10 mouse cellular contexts compared by ENCODE assay signal in the genomic region with DNA sequence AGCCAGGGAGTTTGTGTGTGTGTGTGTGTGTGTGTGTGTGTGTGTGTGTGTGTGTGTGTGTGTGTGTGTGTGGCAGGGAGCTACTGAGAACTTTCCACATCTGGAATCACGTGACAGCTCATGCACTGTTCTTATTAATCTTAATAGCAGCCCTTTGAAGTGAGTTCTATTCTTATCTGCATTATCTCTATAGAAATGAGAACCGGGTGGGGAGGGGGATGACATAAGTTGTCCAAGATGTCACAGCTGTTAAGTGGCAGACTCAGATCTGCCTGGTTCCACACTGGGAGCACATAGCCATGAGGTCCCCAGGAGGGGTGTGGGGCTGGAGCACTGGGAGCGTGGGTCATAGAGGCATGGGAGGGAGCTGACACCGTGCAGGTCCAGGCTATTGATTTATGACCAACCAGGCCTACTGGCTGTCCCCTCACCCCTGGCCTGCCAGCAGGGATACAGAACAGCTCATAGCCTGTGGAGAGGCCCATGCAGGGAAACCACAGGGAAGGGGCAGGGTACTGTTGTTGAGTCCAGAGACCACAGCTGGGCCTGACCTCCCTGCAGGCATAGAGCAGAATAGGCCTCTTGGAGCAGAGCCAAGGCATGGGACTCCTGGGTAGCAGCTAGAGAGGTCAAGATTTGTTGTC. TPM values are rescaled to one million over a fixed set of nuclear protein-coding genes. Genes with fewer than 3 reads are reported as not detected.
A peak's percentile ranks its signal among the peaks of the same experiment; 100 is the strongest.
DNase-seq lines count a peak whose midpoint lies in the region; ATAC-seq and TF ChIP-seq lines count a peak whose summit lies in the region.
"Had no signal": no experiment of that assay in that cellular context is flagged by ENCODE, and none has a peak within 500 bp of the region (broad histone marks: within the 10 kb centered on the region; RNA-seq: fewer than 3 reads in every experiment).

No protein-coding gene starts in this region.

- H3K9ac ChIP-seq in liver, embryonic 11.5 days (ENCODE audit: low read depth, low read length) = no peak overlapping the region
- no peak overlapping the region for H3K9ac ChIP-seq in liver, embryonic 13.5 days

- H3K36me3 ChIP-seq in liver, embryonic 11.5 days (ENCODE audit: control insufficient read depth, insufficient read depth, low read length) = no peaks in the 10 kb centered on the region
- no peaks in the 10 kb centered on the region for H3K36me3 ChIP-seq in kidney, adult 2 months (ENCODE audit: control insufficient read depth, insufficient read depth, low read length)
- no peaks in the 10 kb centered on the region for H3K36me3 ChIP-seq in liver, embryonic 13.5 days
- H3K36me3 ChIP-seq: heart, embryonic 10.5 days had no signal

- H3K27ac ChIP-seq in liver, embryonic 11.5 days (ENCODE audit: low read depth, low read length) = no peak overlapping the region
- H3K27ac ChIP-seq in kidney, adult 2 months (ENCODE audit: insufficient read depth, low read depth, low read length) = no peak overlapping the region
- no peak overlapping the region for H3K27ac ChIP-seq in liver, embryonic 13.5 days
- H3K27ac ChIP-seq: heart, embryonic 10.5 days had no signal

- WGBS in liver, embryonic 11.5 days = 32% methylated on average over 4 of the region's 4 CpGs
- WGBS in kidney, adult 2 months = 30% methylated on average over 4 of the region's 4 CpGs
- 34% methylated on average over 4 of the region's 4 CpGs for WGBS in liver, embryonic 13.5 days (ENCODE audit: insufficient replicate concordance)

- H3K4me1 ChIP-seq in liver, embryonic 11.5 days (replicated peaks; ENCODE audit: control insufficient read depth, insufficient read depth, low read length) = peaks cover 10% of the 10 kb centered on the region; the same call in 1 of the 2 replicates
- no peaks in the 10 kb centered on the region for H3K4me1 ChIP-seq in kidney, adult 2 months (ENCODE audit: control insufficient read depth, insufficient read depth, low read length)
- H3K4me1 ChIP-seq in liver, embryonic 13.5 days (replicated peaks) = peaks cover 3% of the 10 kb centered on the region; the same call in 1 of the 2 replicates

- H3K9me3 ChIP-seq in liver, embryonic 11.5 days (ENCODE audit: control insufficient read depth, low read length) = no peaks in the 10 kb centered on the region
- H3K9me3 ChIP-seq in liver, embryonic 13.5 days (replicated peaks) = no peaks in the 10 kb centered on the region
- H3K9me3 ChIP-seq: heart, embryonic 10.5 days had no signal

- intact Hi-C loops in heart, postnatal 36 days (cut with DNase I) = no loop called here

- no peak overlapping the region for H3K4me3 ChIP-seq in liver, embryonic 11.5 days (ENCODE audit: low read depth, low read length)
- no peak overlapping the region for H3K4me3 ChIP-seq in kidney, adult 2 months (ENCODE audit: insufficient read depth, low read depth, low read length)
- no peak overlapping the region for H3K4me3 ChIP-seq in liver, embryonic 13.5 days (replicated peaks)
- H3K4me3 ChIP-seq: heart, embryonic 10.5 days had no signal

- no peak overlapping the region for H3K4me2 ChIP-seq in liver, embryonic 11.5 days
- no peak overlapping the region for H3K4me2 ChIP-seq in liver, embryonic 13.5 days

- DNase-seq in liver = peak; percentile 12
- no peak for DNase-seq in liver, embryonic 11.5 days (ENCODE audit: low spot score)
- peak; percentile 48 for DNase-seq in embryo, embryonic 10.5 days (ENCODE audit: low spot score)
- DNase-seq in kidney, adult 2 months = peak; percentile 21
- no peak for DNase-seq in liver, embryonic 13.5 days
- DNase-seq in heart, postnatal 36 days = no peak
- DNase-seq in heart, postnatal 4 days = no peak
- DNase-seq: cerebellum, adult 18-20 months had no signal

- ATAC-seq in liver, embryonic 11.5 days (replicated peaks; ENCODE audit: low FRiP score) = no peak
- peak; percentile 51; the same call in 1 of the 2 replicates for ATAC-seq in liver, embryonic 13.5 days (ENCODE audit: low read depth)

- peaks cover 67% of the 10 kb centered on the region for H3K27me3 ChIP-seq in liver, embryonic 11.5 days (replicated peaks; ENCODE audit: control insufficient read depth, insufficient read depth, low read length)
- H3K27me3 ChIP-seq in kidney, adult 2 months (replicated peaks; ENCODE audit: control insufficient read depth, insufficient read depth, low read length) = no peaks in the 10 kb centered on the region
- H3K27me3 ChIP-seq in liver, embryonic 13.5 days = peaks cover 85% of the 10 kb centered on the region

- no peak for TF ChIP-seq CTCF in kidney, adult 2 months (conservative IDR thresholded peaks at IDR 0.05; ENCODE audit: insufficient read depth, insufficient read length, low read depth, low read length)

- TF ChIP-seq POLR2A in kidney, adult 2 months (IDR thresholded peaks at IDR 0.05; ENCODE audit: low read depth, low read length) = no peak

RNA-seq across cellular contexts. Expression of a gene that starts 5.1 kb away (rescaled TPM):
- 0.21 and 0.22 TPM in 2 replicates for polyA plus RNA-seq in liver, embryonic 11.5 days (2014; fragmentation: Nextera tagmentation; extraction: Ambion mirVana)
- polyA plus RNA-seq in kidney, adult 2 months (2012; rRNA removed) = 0.04 and 0.06 TPM in 2 replicates
- 0.10 and 0.14 TPM in 2 replicates for polyA plus RNA-seq in liver, embryonic 13.5 days (2015; fragmentation: Nextera tagmentation; extraction: Ambion mirVana)
- total RNA-seq in heart, postnatal 36 days (2021) = not detected
- not detected for total RNA-seq in heart, postnatal 4 days (2021)
- total RNA-seq: megakaryocyte, adult 5-6 weeks had no signal

Comparison
In these comparisons a context has a peak if more than half of its experiments do, and no peak if none do; other contexts are left out.
1. DNase-seq: peak in liver (single experiment), embryo, embryonic 10.5 days (single experiment) and kidney, adult 2 months (single experiment); none in liver, embryonic 11.5 days (single experiment), liver, embryonic 13.5 days (single experiment), heart, postnatal 36 days (0 of 2) and heart, postnatal 4 days (single experiment).